Mouse (Mus musculus) stomach, embryonic 14.5 days (tissue): ENCODE data around the gene Trappc11. TPM values are rescaled to one million over a fixed set of nuclear protein-coding genes. Genes with fewer than 3 reads are reported as not detected.

ENCODE experiments used
- ATAC-seq: fragments of 200-750 bp; cut with Nextera tagmentation; 2 replicates; pipeline ENCODE4 v1.8.0; 2017; ENCODE audit warnings: low read depth, moderate TSS enrichment; ENCODE audit not compliant: insufficient number of reproducible peaks, insufficient read depth, low FRiP score
- H3K27ac ChIP-seq: fragments of 300-500 bp; sonication (generic); 2 replicates; pipeline ENCODE4 v1.5.1; 2014; ENCODE audit warnings: mild to moderate bottlenecking, low read length, moderate library complexity, mixed read lengths
- H3K27me3 ChIP-seq: fragments of 300-500 bp; sonication (generic); 2 replicates; pipeline ENCODE4 v1.6.1; 2014; ENCODE audit warnings: low read length, control low read depth, mixed read lengths; ENCODE audit not compliant: control insufficient read depth, insufficient read depth
- H3K36me3 ChIP-seq: fragments of 300-500 bp; sonication (generic); 2 replicates; pipeline ENCODE4 v1.6.1; 2014; ENCODE audit warnings: mild to moderate bottlenecking, control low read depth, low read length, moderate library complexity, mixed read lengths; ENCODE audit not compliant: control insufficient read depth, insufficient read depth
- H3K4me1 ChIP-seq: fragments of 300-500 bp; sonication (generic); 2 replicates; pipeline ENCODE4 v1.6.1; 2014; ENCODE audit warnings: low read length, control low read depth, mixed read lengths; ENCODE audit not compliant: control insufficient read depth, insufficient read depth
- H3K4me2 ChIP-seq: fragments of 300-500 bp; sonication (generic); replicated peaks from 2 replicates; pipeline ENCODE4 v1.6.1; 2014; ENCODE audit warnings: low read depth, low read length, control low read depth
- H3K4me3 ChIP-seq: fragments of 300-500 bp; sonication (generic); 2 replicates; pipeline ENCODE4 v1.5.1; 2014; ENCODE audit warnings: low read depth, low read length, control low read depth
- H3K9ac ChIP-seq: fragments of 300-500 bp; sonication (generic); replicated peaks from 2 replicates; pipeline ENCODE4 v1.6.1; 2014; ENCODE audit warnings: low read depth, mild to moderate bottlenecking, control low read depth, low read length, moderate library complexity, mixed read lengths
- H3K9me3 ChIP-seq: fragments of 300-500 bp; sonication (generic); 2 replicates; pipeline ENCODE4 v1.6.1; 2016; ENCODE audit warnings: low read depth, low read length, control low read depth; ENCODE audit not compliant: control insufficient read depth
- WGBS: fragments of 180-500 bp; shearing (Covaris S2); extraction: QIAGEN DNeasy Blood & Tissue Kit; methylation state at CpG from one replicate; pipeline ENCODE4 v1.1.7; 2014; 5-methylcytosine and 5-hydroxymethylcytosine counted together
- polyA plus RNA-seq: library from polyadenylated mRNA; unstranded; fragments of >200 nt; fragmentation: Nextera tagmentation; extraction: Ambion mirVana; gene quantifications from 2 replicates; pipeline ENCODE4 v1.2.1, GENCODE M21; 2014

The Trappc11 gene
- polyA plus RNA-seq, 1 experiment from 2014 or later = 32.2 TPM

GRCm38 (mm10) chr8:47556446-47556845, 23.2 kb upstream of the Trappc11 start:
- H3K9ac ChIP-seq = no peak overlapping the region
- H3K4me3 ChIP-seq = no peak overlapping the region
- ATAC-seq = no peak
- H3K9me3 ChIP-seq = no peaks in the 10 kb centered on the region
- 75% methylated on average over 7 of the region's 7 CpGs for WGBS
- H3K4me1 ChIP-seq = no peaks in the 10 kb centered on the region
- H3K36me3 ChIP-seq = peaks cover under 1% of the 10 kb centered on the region; the same call in 1 of the 2 replicates
- H3K27ac ChIP-seq = no peak overlapping the region
- no peak overlapping the region for H3K4me2 ChIP-seq
- H3K27me3 ChIP-seq = no peaks in the 10 kb centered on the region

- no peaks in the 10 kb centered on the region for H3K27me3 ChIP-seq
Observed at GRCm38 (mm10) chr8:47553613-47554012, 20.3 kb upstream of the Trappc11 start.

DNA sequence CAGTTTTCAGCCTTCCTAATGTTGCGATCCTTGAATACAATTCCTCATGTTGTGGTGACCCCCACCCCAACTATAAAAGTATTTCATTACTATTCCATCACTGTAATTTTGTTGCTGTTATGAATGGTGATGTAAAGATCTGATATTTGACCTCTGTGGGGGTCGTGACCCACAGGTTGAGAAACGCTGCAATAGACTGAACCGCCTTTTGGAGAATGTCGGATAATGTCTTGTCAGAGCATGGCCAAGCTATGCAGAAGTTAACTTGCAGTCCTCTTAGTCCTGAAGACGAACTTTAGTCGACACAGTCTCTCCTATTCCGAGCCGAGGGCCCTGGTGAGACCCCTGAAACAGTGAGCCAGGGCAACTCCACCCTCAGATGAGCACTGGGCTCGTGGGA, 13.8 kb upstream of the Trappc11 start:
- Histone ChIP-seq H3K4me1 (no peaks in the 10 kb centered on the region), H3K9me3 (no peaks in the 10 kb centered on the region), H3K9ac (no peak overlapping the region), H3K4me3 (no peak overlapping the region), H3K36me3 (peaks cover 55% of the 10 kb centered on the region), H3K27me3 (no peaks in the 10 kb centered on the region), H3K4me2 (no peak overlapping the region), H3K27ac (no peak overlapping the region)
- no peak for ATAC-seq
- WGBS = 96% methylated on average over 10 of the region's 10 CpGs

More at GRCm38 (mm10) chr8:47553613-47554012, 20.3 kb upstream of the Trappc11 start:
- H3K9me3 ChIP-seq = no peaks in the 10 kb centered on the region
- peaks cover 22% of the 10 kb centered on the region for H3K36me3 ChIP-seq
- no peak overlapping the region for H3K4me2 ChIP-seq
- no peak overlapping the region for H3K4me3 ChIP-seq
- no peak overlapping the region for H3K9ac ChIP-seq
- no peak for ATAC-seq
- H3K27ac ChIP-seq = no peak overlapping the region
- no peaks in the 10 kb centered on the region for H3K4me1 ChIP-seq
- WGBS = 84% methylated on average over 6 of the region's 6 CpGs

DNA sequence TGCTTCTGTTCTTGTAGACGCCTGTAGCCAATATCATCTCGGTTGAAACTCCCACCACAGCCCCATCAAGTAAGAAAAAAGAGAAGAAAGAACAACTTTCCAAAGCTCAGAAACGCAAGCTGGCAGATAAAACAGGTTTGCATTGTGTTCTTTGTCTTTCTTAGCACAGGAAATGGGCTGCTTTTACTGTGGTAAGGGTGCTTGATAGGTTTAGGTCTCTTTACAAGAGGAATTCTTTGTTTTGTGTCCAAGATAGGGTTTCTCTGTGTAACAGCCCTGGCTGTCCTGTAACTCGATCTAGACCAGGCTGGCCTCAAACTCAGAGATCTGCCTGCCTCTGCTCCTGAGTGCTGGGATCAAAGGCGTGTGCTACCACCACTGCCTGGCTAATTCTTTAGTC, 10.8 kb upstream of the Trappc11 start:
- Histone ChIP-seq H3K4me3 (no peak overlapping the region), H3K9ac (no peak overlapping the region), H3K36me3 (peaks cover 36% of the 10 kb centered on the region), H3K27me3 (no peaks in the 10 kb centered on the region), H3K27ac (no peak overlapping the region), H3K9me3 (no peaks in the 10 kb centered on the region), H3K4me2 (no peak overlapping the region), H3K4me1 (no peaks in the 10 kb centered on the region)
- 94% methylated on average over 5 of the region's 5 CpGs for WGBS
- no peak for ATAC-seq

DNA sequence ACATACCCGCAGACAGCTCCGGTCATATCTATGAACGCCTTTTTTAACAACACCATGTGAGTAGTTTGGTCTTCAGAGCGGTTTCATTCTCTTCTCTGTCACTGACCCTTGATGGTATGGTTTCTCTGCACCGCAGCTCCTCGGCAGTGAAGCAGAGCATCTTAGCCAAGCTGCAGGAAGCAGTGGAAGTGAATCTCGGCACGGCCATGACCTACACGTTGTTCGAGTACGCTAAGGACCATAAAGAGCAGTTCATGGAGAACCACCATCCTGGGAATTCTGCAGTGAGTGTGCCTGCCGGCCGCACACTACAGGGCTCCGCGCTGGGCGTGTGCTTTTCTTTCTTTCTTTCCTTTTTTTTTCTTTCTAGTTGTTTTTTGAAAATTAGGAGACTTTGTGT, 9.5 kb upstream of the Trappc11 start:
- Histone ChIP-seq H3K4me3 (no peak overlapping the region), H3K4me2 (no peak overlapping the region), H3K27ac (no peak overlapping the region), H3K36me3 (peaks cover 27% of the 10 kb centered on the region), H3K4me1 (no peaks in the 10 kb centered on the region), H3K27me3 (no peaks in the 10 kb centered on the region), H3K9ac (no peak overlapping the region), H3K9me3 (no peaks in the 10 kb centered on the region)
- no peak for ATAC-seq
- WGBS = 95% methylated on average over 16 of the region's 16 CpGs

GRCm38 (mm10) chr8:47538323-47538722, 5.1 kb upstream of the Trappc11 start:
- no peak overlapping the region for H3K4me3 ChIP-seq
- no peaks in the 10 kb centered on the region for H3K27me3 ChIP-seq
- peaks cover 4% of the 10 kb centered on the region; the same call in 1 of the 2 replicates for H3K4me1 ChIP-seq
- H3K9me3 ChIP-seq = no peaks in the 10 kb centered on the region
- H3K36me3 ChIP-seq = no peaks in the 10 kb centered on the region
- no peak overlapping the region for H3K27ac ChIP-seq
- no peak overlapping the region for H3K9ac ChIP-seq
- H3K4me2 ChIP-seq = no peak overlapping the region
- ATAC-seq = no peak
- WGBS = 89% methylated on average over 4 of the region's 4 CpGs

DNA sequence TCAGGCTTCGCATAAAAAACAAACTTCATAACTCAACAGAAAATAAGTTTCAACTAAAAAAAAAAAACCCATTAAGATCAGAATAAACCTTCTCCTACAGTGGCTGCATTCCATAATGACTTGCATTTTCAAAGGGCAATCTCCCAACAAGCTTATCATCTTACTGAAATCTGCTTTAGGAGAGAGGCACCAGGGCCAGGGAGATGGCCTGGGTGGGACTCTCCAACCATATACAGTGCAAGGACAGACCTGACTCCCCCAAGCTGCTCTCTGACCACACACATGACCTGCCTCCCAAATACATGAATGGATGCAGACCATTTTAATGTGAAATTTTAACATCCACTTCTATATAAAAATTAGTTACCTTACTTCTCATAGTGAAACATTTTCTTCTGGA, 5.2 kb downstream of the Trappc11 start:
- H3K36me3 ChIP-seq = peaks cover 25% of the 10 kb centered on the region
- H3K4me3 ChIP-seq = no peak overlapping the region
- H3K27ac ChIP-seq = no peak overlapping the region
- peaks cover 5% of the 10 kb centered on the region; the same call in 1 of the 2 replicates for H3K4me1 ChIP-seq
- H3K27me3 ChIP-seq = no peaks in the 10 kb centered on the region
- 95% methylated on average over 1 of the region's 1 CpGs for WGBS
- H3K9me3 ChIP-seq = no peaks in the 10 kb centered on the region
- H3K4me2 ChIP-seq = no peak overlapping the region
- no peak for ATAC-seq
- H3K9ac ChIP-seq = no peak overlapping the region

- H3K9ac ChIP-seq = no peak overlapping the region
- no peak overlapping the region for H3K4me2 ChIP-seq
- H3K27ac ChIP-seq = no peak overlapping the region
- no peaks in the 10 kb centered on the region for H3K4me1 ChIP-seq
- H3K36me3 ChIP-seq = peaks cover 38% of the 10 kb centered on the region
- H3K27me3 ChIP-seq = no peaks in the 10 kb centered on the region
- H3K4me3 ChIP-seq = no peak overlapping the region
- no peak for ATAC-seq
- 97% methylated on average over 15 of the region's 15 CpGs for WGBS
- H3K9me3 ChIP-seq = no peaks in the 10 kb centered on the region
Observed at GRCm38 (mm10) chr8:47513601-47514000, 19.7 kb downstream of the Trappc11 start.

- H3K4me1 ChIP-seq = no peaks in the 10 kb centered on the region
Observed at GRCm38 (mm10) chr8:47510930-47511329, 22.3 kb downstream of the Trappc11 start.

More at GRCm38 (mm10) chr8:47510930-47511329, 22.3 kb downstream of the Trappc11 start:
- peaks cover 40% of the 10 kb centered on the region for H3K36me3 ChIP-seq
- no peak for ATAC-seq
- no peak overlapping the region for H3K4me3 ChIP-seq
- no peak overlapping the region for H3K9ac ChIP-seq
- no peak overlapping the region for H3K4me2 ChIP-seq
- H3K9me3 ChIP-seq = no peaks in the 10 kb centered on the region
- H3K27ac ChIP-seq = no peak overlapping the region
- no peaks in the 10 kb centered on the region for H3K27me3 ChIP-seq
- WGBS = 87% methylated on average over 9 of the region's 9 CpGs
